Mouse (Mus musculus) neural tube, embryonic 15.5 days (tissue): Measurements from ENCODE around the gene Hoxa9. TPM values are rescaled to one million over a fixed set of nuclear protein-coding genes. Genes with fewer than 3 reads are reported as not detected.
A peak's percentile ranks its signal among the peaks of the same experiment; 100 is the strongest.

Source experiments
- ATAC-seq: fragments of 200-750 bp; cut with Nextera tagmentation; 2 replicates; pipeline ENCODE4 v1.8.0; 2017; ENCODE audit warnings: mild to moderate bottlenecking, moderate TSS enrichment, moderate library complexity; ENCODE audit not compliant: low FRiP score
- H3K27ac ChIP-seq: fragments of 300-500 bp; sonication (generic); replicated peaks from 2 replicates; pipeline ENCODE4 v1.5.1; 2015; ENCODE audit warnings: mild to moderate bottlenecking, inconsistent platforms
- H3K27me3 ChIP-seq: fragments of 300-500 bp; sonication (generic); replicated peaks from 2 replicates; pipeline ENCODE4 v1.6.1; 2015; ENCODE audit warnings: inconsistent platforms
- H3K36me3 ChIP-seq: fragments of 300-500 bp; sonication (generic); 2 replicates; pipeline ENCODE4 v1.6.1; 2015; ENCODE audit warnings: inconsistent platforms
- H3K4me1 ChIP-seq: fragments of 300-500 bp; sonication (generic); 2 replicates; pipeline ENCODE4 v1.6.1; 2015; ENCODE audit warnings: inconsistent platforms
- H3K4me2 ChIP-seq: fragments of 300-500 bp; sonication (generic); 2 replicates; pipeline ENCODE4 v1.6.1; 2015; ENCODE audit warnings: inconsistent platforms, mild to moderate bottlenecking, moderate library complexity
- H3K4me3 ChIP-seq: fragments of 300-500 bp; sonication (generic); replicated peaks from 2 replicates; pipeline ENCODE4 v1.5.1; 2015; ENCODE audit warnings: mild to moderate bottlenecking, inconsistent platforms
- H3K9ac ChIP-seq: fragments of 300-500 bp; sonication (generic); replicated peaks from 2 replicates; pipeline ENCODE4 v1.6.1; 2015; ENCODE audit warnings: mild to moderate bottlenecking, inconsistent platforms
- H3K9me3 ChIP-seq: fragments of 300-500 bp; sonication (generic); replicated peaks from 2 replicates; pipeline ENCODE4 v1.6.1; 2016; ENCODE audit warnings: inconsistent platforms
- WGBS: fragments of 180-500 bp; shearing (Covaris S2); methylation state at CpG from one replicate; pipeline ENCODE4 v1.1.7; 2015; ENCODE audit warnings: mixed read lengths; 5-methylcytosine and 5-hydroxymethylcytosine counted together
- polyA plus RNA-seq: library from polyadenylated mRNA; unstranded; fragments of >200 nt; fragmentation: Nextera tagmentation; extraction: Ambion mirVana; gene quantifications from 2 replicates; pipeline ENCODE4 v1.2.1, GENCODE M21; 2015

Hoxa9 gene
- polyA plus RNA-seq, 1 experiment from 2014 or later, result 77.5 TPM

DNA sequence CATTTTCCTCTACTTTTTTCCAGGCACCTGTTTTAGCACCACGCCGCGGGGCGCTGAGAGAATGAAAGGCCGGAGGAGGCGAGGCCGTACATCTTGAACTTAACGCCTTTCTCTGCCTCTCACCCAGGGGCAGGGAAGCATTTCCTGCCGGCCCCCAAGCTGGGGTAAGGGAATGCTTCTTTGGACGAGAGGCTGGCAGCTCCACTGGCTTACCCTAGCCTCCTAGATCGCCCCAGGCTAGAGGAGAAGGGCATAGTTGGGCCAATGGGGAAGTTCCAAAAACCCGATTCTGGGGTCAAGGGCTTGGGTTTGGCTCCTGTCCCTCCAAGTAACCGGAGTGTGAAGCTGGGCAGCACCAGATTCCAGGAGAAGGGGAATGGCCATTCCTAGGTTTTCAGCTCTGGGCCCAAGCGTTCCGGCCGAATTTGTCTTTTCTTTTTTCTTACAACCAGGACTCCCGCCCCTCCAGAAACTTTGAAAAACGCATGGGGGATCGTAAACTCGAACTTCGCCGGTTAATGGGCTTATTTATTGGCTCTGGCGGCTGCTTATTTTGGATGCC is 2.2 kb upstream of the Hoxa9 start:
- H3K9ac ChIP-seq, result peak overlapping the region; percentile 65
- ATAC-seq, result no peak

GRCm38 (mm10) chr6:52232568-52232965 is 1.7 kb upstream of the Hoxa9 start:
- peaks cover 13% of the 10 kb centered on the region for H3K27me3 ChIP-seq
- peak overlapping the region; percentile 57 for H3K4me2 ChIP-seq
- 4% methylated on average over 18 of the region's 18 CpGs for WGBS

More for the DNA sequence above, 2.2 kb upstream of the Hoxa9 start:
- Histone ChIP-seq H3K27ac (peak overlapping the region; percentile 82), H3K4me2 (peak overlapping the region; percentile 57), H3K27me3 (peaks cover 17% of the 10 kb centered on the region), H3K9me3 (no peaks in the 10 kb centered on the region), H3K4me1 (peaks cover 30% of the 10 kb centered on the region), H3K36me3 (no peaks in the 10 kb centered on the region), H3K4me3 (peak overlapping the region; percentile 57)
- 3% methylated on average over 23 of the region's 23 CpGs for WGBS

GRCm38 (mm10) chr6:52231885-52232567 is 1.1 kb upstream of the Hoxa9 start:
- Histone ChIP-seq H3K27me3 (peaks cover 8% of the 10 kb centered on the region), H3K4me1 (peaks cover 34% of the 10 kb centered on the region), H3K27ac (peak overlapping the region; percentile 82), H3K9ac (peak overlapping the region; percentile 65), H3K9me3 (no peaks in the 10 kb centered on the region), H3K4me2 (peak overlapping the region; percentile 57), H3K36me3 (no peaks in the 10 kb centered on the region), H3K4me3 (peak overlapping the region; percentile 57)
- ATAC-seq, result no peak
- WGBS, result 1% methylated on average over 18 of the region's 18 CpGs

More at GRCm38 (mm10) chr6:52232568-52232965, 1.7 kb upstream of the Hoxa9 start:
- Histone ChIP-seq H3K4me3 (peak overlapping the region; percentile 57), H3K27ac (peak overlapping the region; percentile 82), H3K36me3 (no peaks in the 10 kb centered on the region), H3K9me3 (no peaks in the 10 kb centered on the region), H3K4me1 (peaks cover 33% of the 10 kb centered on the region), H3K9ac (peak overlapping the region; percentile 65)
- ATAC-seq, result no peak

GRCm38 (mm10) chr6:52229558-52230416 is 1.1 kb downstream of the Hoxa9 start:
- no peak for ATAC-seq
- WGBS, result 2% methylated on average over 44 of the region's 44 CpGs
- no peaks in the 10 kb centered on the region for H3K27me3 ChIP-seq

DNA sequence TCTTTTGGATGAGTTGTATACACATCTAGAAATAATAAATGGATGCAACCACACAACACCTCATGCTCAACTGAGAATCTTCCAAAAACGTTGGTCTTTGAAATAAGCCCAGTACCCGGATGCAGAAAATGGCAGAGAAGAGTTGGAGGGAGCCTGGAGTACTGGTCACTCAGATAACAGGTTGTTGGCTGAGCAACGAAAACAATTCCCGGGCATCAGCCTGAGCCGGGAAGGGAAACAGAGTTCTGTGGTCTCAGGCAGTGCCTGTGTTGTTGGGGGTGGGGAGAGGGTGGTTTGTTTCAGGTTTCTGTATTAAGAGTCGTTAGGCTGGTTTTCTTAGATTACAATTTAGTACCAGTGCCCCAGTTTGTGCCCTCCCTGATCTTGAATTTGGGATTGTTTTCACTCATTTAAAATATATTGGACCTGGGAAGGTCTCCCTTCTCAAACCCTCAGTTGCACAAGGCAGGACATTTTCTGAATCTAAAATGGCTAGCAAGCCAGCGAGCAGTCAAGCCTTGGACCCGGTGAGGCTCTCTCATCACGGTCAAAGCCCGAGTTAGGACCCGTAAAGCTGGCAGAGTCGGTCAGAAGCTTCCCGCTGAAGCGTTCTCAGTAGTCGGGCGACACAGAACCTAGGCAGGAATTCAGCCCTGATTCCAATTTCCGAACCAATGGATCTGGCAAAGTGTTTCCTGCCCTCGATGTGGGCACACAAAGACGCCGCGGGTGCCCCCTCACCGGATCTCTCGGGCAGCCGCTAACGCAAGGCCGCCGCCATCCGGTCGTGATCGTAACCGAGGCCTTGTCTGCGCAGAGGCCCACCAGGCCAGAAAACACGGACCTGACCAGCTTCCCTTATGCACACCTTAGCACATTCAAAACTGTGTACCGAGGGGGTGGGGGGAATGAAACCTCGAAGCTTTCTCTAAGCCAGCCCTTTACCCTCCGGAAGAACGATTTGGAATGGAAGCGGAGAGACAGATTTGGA is 2.1 kb downstream of the Hoxa9 start:
- no peak for ATAC-seq
- Histone ChIP-seq H3K4me2 (peak overlapping the region; percentile 58), H3K27ac (peak overlapping the region; percentile 86), H3K9ac (peak overlapping the region; percentile 64), H3K36me3 (no peaks in the 10 kb centered on the region), H3K27me3 (no peaks in the 10 kb centered on the region), H3K4me1 (peaks cover 28% of the 10 kb centered on the region; the same call in 1 of the 2 replicates), H3K4me3 (peak overlapping the region; percentile 44), H3K9me3 (no peaks in the 10 kb centered on the region)
- under 1% methylated on average over 38 of the region's 38 CpGs for WGBS

More at GRCm38 (mm10) chr6:52229558-52230416, 1.1 kb downstream of the Hoxa9 start:
- Histone ChIP-seq H3K27ac (peak overlapping the region; percentile 86), H3K9ac (peak overlapping the region; percentile 64), H3K9me3 (no peaks in the 10 kb centered on the region), H3K4me2 (peak overlapping the region; percentile 58), H3K4me1 (peaks cover 34% of the 10 kb centered on the region; the same call in 1 of the 2 replicates), H3K4me3 (peak overlapping the region; percentile 44), H3K36me3 (no peaks in the 10 kb centered on the region)

DNA sequence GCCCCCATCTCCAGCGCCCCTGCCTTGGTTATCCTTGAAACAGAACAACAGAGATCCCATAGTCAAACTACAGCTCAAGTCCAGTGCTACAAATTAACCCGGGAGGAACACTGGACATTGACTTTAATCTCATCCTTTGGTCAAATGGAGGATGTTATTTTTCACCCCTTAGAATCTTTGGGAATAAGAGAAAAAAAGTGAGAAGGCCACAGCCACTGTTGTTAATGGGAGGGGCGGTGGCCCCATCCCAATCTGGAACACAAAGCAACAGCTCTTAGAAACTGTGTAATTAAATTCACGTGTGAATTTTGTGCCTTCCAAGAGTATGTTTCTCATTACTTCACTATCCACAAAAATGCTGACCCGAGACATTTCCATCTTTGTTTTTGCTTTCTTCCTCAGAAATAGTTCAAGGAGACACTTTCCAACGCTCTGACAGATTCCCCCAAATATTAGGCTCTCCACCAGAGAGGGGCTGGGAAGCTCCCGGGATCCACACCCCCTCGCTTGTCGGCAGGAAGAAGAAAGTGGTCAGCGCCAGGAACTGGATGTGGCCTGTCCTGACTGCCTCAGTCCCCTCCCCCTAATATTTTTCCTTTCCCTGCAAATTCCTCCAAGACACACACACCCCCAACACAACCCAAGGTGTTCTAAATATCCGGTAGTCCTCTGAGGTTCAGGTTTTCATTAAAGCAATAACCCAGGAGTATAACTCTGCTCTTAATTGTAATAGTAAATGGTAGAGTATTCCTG is 3.2 kb downstream of the Hoxa9 start:
- peak overlapping the region; percentile 84 for H3K9ac ChIP-seq
- peaks cover 25% of the 10 kb centered on the region; the same call in 1 of the 2 replicates for H3K4me1 ChIP-seq
- H3K36me3 ChIP-seq, result no peaks in the 10 kb centered on the region
- peak overlapping the region; percentile 85 for H3K4me2 ChIP-seq
- ATAC-seq, result no peak
- 11% methylated on average over 11 of the region's 11 CpGs for whole genome bisulfite sequencing
- peak overlapping the region; percentile 65 for H3K4me3 ChIP-seq
- H3K27me3 ChIP-seq, result no peaks in the 10 kb centered on the region
- H3K27ac ChIP-seq, result peak overlapping the region; percentile 100
- no peaks in the 10 kb centered on the region for H3K9me3 ChIP-seq

- Histone ChIP-seq H3K27ac (peak overlapping the region; percentile 100), H3K36me3 (no peaks in the 10 kb centered on the region), H3K9ac (peak overlapping the region; percentile 84), H3K4me3 (peak overlapping the region; percentile 65), H3K27me3 (no peaks in the 10 kb centered on the region), H3K9me3 (no peaks in the 10 kb centered on the region), H3K4me1 (peaks cover 33% of the 10 kb centered on the region), H3K4me2 (peak overlapping the region; percentile 85)
- ATAC-seq, result peak; percentile 14
- 3% methylated on average over 26 of the region's 26 CpGs for WGBS
Observed at GRCm38 (mm10) chr6:52226569-52227257, 4.2 kb downstream of the Hoxa9 start.

DNA sequence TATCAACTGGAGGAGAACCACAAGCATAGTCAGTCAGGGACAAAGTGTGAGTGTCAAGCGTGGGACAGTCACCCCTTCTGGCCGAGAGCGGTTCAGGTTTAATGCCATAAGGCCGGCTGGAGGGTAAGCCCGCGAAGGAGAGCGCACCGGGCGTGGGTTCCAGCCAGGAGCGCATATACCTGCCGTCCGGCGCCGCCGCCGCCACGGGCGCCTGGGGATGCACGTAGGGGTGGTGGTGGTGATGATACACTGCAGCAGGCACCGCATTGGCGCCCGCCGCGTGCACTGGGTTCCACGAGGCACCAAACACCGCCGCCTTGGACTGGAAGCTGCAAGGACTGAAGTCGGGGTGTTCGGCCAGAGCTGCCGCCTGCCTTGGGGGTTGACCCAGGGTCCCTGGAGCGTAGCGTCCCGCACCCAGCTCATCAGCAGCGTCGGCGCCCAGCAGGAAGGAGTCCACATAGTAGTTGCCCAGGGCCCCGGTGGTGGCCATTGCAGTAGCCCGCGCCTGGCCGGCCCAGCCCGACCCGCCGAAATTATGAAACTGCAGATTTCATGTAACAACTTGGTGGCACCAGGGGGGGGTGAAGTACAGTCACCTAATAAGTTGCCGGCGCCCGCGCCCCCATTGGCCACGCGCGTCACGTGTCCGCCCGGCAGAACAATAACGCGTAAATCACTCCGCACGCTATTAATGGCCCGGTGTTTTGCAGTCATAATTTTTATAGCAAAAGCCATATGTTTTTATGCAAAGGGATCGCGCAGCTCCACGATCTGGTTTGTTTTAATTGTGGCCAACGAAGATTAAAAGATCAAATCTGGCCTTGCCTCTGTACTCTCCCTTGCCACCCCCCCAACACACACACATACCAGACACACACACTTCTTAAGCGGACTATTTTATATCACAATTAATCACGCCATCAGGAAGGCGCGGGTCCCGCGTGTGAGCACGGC is 5.0 kb downstream of the Hoxa9 start:
- Histone ChIP-seq H3K4me3 (peak overlapping the region; percentile 65), H3K27ac (peak overlapping the region; percentile 100), H3K9me3 (no peaks in the 10 kb centered on the region), H3K4me1 (peaks cover 35% of the 10 kb centered on the region), H3K27me3 (no peaks in the 10 kb centered on the region), H3K36me3 (no peaks in the 10 kb centered on the region), H3K4me2 (peak overlapping the region; percentile 85), H3K9ac (peak overlapping the region; percentile 84)
- WGBS, result under 1% methylated on average over 69 of the region's 69 CpGs
- peak; percentile 79 for ATAC-seq

- Histone ChIP-seq H3K4me3 (peak overlapping the region; percentile 65), H3K27me3 (no peaks in the 10 kb centered on the region), H3K9me3 (no peaks in the 10 kb centered on the region), H3K4me2 (peak overlapping the region; percentile 85), H3K36me3 (no peaks in the 10 kb centered on the region), H3K4me1 (peaks cover 41% of the 10 kb centered on the region), H3K9ac (peak overlapping the region; percentile 84), H3K27ac (peak overlapping the region; percentile 100)
- ATAC-seq, result no peak
- WGBS, result 2% methylated on average over 36 of the region's 36 CpGs
Observed at GRCm38 (mm10) chr6:52224895-52225611, 5.8 kb downstream of the Hoxa9 start.
